8 mouse cellular contexts compared by ENCODE assay signal in genomic region chr7:127587196-127587595, GRCm38 (mm10). TPM values are rescaled to one million over a fixed set of nuclear protein-coding genes. Genes with fewer than 3 reads are reported as not detected.
DNase-seq lines count a peak whose midpoint lies in the region; ATAC-seq lines count a peak whose summit lies in the region.

No protein-coding gene starts in this region.

- H3K9ac ChIP-seq in kidney, embryonic 14.5 days (ENCODE audit: low read depth, low read length) = peak overlapping the region; percentile 60
- H3K9ac ChIP-seq in embryonic facial prominence, embryonic 11.5 days (replicated peaks; ENCODE audit: low read length) = no peak overlapping the region; the same call in 1 of the 2 replicates
- peak overlapping the region; percentile 49 for H3K9ac ChIP-seq in hindbrain, embryonic 16.5 days (ENCODE audit: low read depth, low read length)
- H3K9ac ChIP-seq in midbrain, embryonic 14.5 days (replicated peaks; ENCODE audit: low read length) = no peak overlapping the region

- no peak overlapping the region for H3K27ac ChIP-seq in kidney, embryonic 14.5 days (ENCODE audit: low read depth, low read length)
- H3K27ac ChIP-seq in embryonic facial prominence, embryonic 11.5 days (replicated peaks; ENCODE audit: low read depth, low read length) = no peak overlapping the region
- no peak overlapping the region for H3K27ac ChIP-seq in hindbrain, embryonic 16.5 days (ENCODE audit: low read depth, low read length)
- no peak overlapping the region for H3K27ac ChIP-seq in midbrain, embryonic 14.5 days (replicated peaks; ENCODE audit: low read depth, low read length)

- peak overlapping the region; percentile 76 for H3K4me3 ChIP-seq in kidney, embryonic 14.5 days (ENCODE audit: low read length)
- peak overlapping the region; percentile 86 for H3K4me3 ChIP-seq in embryonic facial prominence, embryonic 11.5 days (ENCODE audit: low read depth, low read length)
- peak overlapping the region; percentile 84 for H3K4me3 ChIP-seq in hindbrain, embryonic 16.5 days (ENCODE audit: low read length)
- H3K4me3 ChIP-seq in midbrain, embryonic 14.5 days (replicated peaks; ENCODE audit: low read depth, low read length) = peak overlapping the region; percentile 89; the same call in 1 of the 2 replicates

- 61% methylated on average over 5 of the region's 5 CpGs for WGBS in kidney, embryonic 14.5 days
- 81% methylated on average over 5 of the region's 5 CpGs for WGBS in embryonic facial prominence, embryonic 11.5 days
- WGBS in hindbrain, embryonic 16.5 days = 71% methylated on average over 5 of the region's 5 CpGs
- 82% methylated on average over 5 of the region's 5 CpGs for WGBS in midbrain, embryonic 14.5 days

- DNase-seq in kidney, postnatal 4 days = no peak
- no peak for DNase-seq in embryonic facial prominence, embryonic 11.5 days (ENCODE audit: low spot score)
- DNase-seq in midbrain, embryonic 14.5 days = no peak
- no peak for DNase-seq in retina, postnatal 1 day
- DNase-seq in cerebellum, adult 18-20 months = no peak

- no peak for ATAC-seq in kidney, embryonic 14.5 days (ENCODE audit: low FRiP score, low TSS enrichment)
- no peak for ATAC-seq in embryonic facial prominence, embryonic 11.5 days (replicated peaks; ENCODE audit: insufficient number of reproducible peaks, low FRiP score, low TSS enrichment, low read depth)
- ATAC-seq in hindbrain, embryonic 16.5 days = no peak
- no peak for ATAC-seq in midbrain, embryonic 14.5 days (ENCODE audit: low FRiP score, low TSS enrichment)
- ATAC-seq in frontal cortex, adult (ENCODE audit: low TSS enrichment) = no peak

- no peaks in the 10 kb centered on the region for H3K9me3 ChIP-seq in kidney, embryonic 14.5 days (ENCODE audit: control insufficient read depth, low read length)
- H3K9me3 ChIP-seq in embryonic facial prominence, embryonic 11.5 days (replicated peaks; ENCODE audit: control insufficient read depth, low read length) = no peaks in the 10 kb centered on the region
- no peaks in the 10 kb centered on the region for H3K9me3 ChIP-seq in hindbrain, embryonic 16.5 days (ENCODE audit: control insufficient read depth, low read length)
- no peaks in the 10 kb centered on the region for H3K9me3 ChIP-seq in midbrain, embryonic 14.5 days (ENCODE audit: control insufficient read depth, low read length)

- H3K4me2 ChIP-seq in kidney, embryonic 14.5 days (replicated peaks; ENCODE audit: low read depth, low read length) = peak overlapping the region; percentile 78
- peak overlapping the region; percentile 83 for H3K4me2 ChIP-seq in embryonic facial prominence, embryonic 11.5 days (ENCODE audit: low read depth, low read length)
- H3K4me2 ChIP-seq in hindbrain, embryonic 16.5 days (ENCODE audit: low read length) = peak overlapping the region; percentile 76
- peak overlapping the region; percentile 89 for H3K4me2 ChIP-seq in midbrain, embryonic 14.5 days (ENCODE audit: low read length)

- H3K4me1 ChIP-seq in kidney, embryonic 14.5 days (ENCODE audit: control insufficient read depth, insufficient read depth, low read length) = peaks cover 15% of the 10 kb centered on the region
- no peaks in the 10 kb centered on the region for H3K4me1 ChIP-seq in embryonic facial prominence, embryonic 11.5 days (ENCODE audit: control insufficient read depth, insufficient read depth, low read length)
- H3K4me1 ChIP-seq in hindbrain, embryonic 16.5 days (ENCODE audit: control insufficient read depth, insufficient read depth, low read depth, low read length) = peaks cover 13% of the 10 kb centered on the region
- H3K4me1 ChIP-seq in midbrain, embryonic 14.5 days (ENCODE audit: control insufficient read depth, insufficient read depth, low read length) = peaks cover 14% of the 10 kb centered on the region; the same call in 1 of the 2 replicates

- peaks cover 50% of the 10 kb centered on the region for H3K36me3 ChIP-seq in kidney, embryonic 14.5 days (ENCODE audit: control insufficient read depth, insufficient read depth, low read length)
- H3K36me3 ChIP-seq in embryonic facial prominence, embryonic 11.5 days (replicated peaks; ENCODE audit: control insufficient read depth, insufficient read depth, low read depth, low read length) = peaks cover 11% of the 10 kb centered on the region
- H3K36me3 ChIP-seq in hindbrain, embryonic 16.5 days (ENCODE audit: control insufficient read depth, insufficient read depth, low read length) = peaks cover 28% of the 10 kb centered on the region
- peaks cover 57% of the 10 kb centered on the region for H3K36me3 ChIP-seq in midbrain, embryonic 14.5 days (ENCODE audit: control insufficient read depth, insufficient read depth, low read length)

- H3K27me3 ChIP-seq in kidney, embryonic 14.5 days (ENCODE audit: control insufficient read depth, insufficient read depth, low read length) = no peaks in the 10 kb centered on the region
- H3K27me3 ChIP-seq in embryonic facial prominence, embryonic 11.5 days (ENCODE audit: control insufficient read depth, insufficient read depth, low read length) = no peaks in the 10 kb centered on the region
- H3K27me3 ChIP-seq in hindbrain, embryonic 16.5 days (replicated peaks; ENCODE audit: control insufficient read depth, insufficient read depth, low read length) = no peaks in the 10 kb centered on the region
- H3K27me3 ChIP-seq in midbrain, embryonic 14.5 days (ENCODE audit: control insufficient read depth, insufficient read depth, low read length) = no peaks in the 10 kb centered on the region

RNA-seq across cellular contexts. Expression of gene Ccdc189, which starts 1.2 kb away (rescaled TPM):
- polyA plus RNA-seq in kidney, embryonic 14.5 days (2014; fragmentation: Nextera tagmentation; extraction: Ambion mirVana) = 12.7 and 14.5 TPM in 2 replicates
- 13.6 and 14.1 TPM in 2 replicates for polyA plus RNA-seq in embryonic facial prominence, embryonic 11.5 days (2014; fragmentation: Nextera tagmentation; extraction: Ambion mirVana)
- 11.6 and 13.3 TPM in 2 replicates for polyA plus RNA-seq in hindbrain, embryonic 16.5 days (2015; fragmentation: Nextera tagmentation; extraction: Ambion mirVana)
- polyA plus RNA-seq in midbrain, embryonic 14.5 days (2014; fragmentation: Nextera tagmentation; extraction: Ambion mirVana) = 9.0 and 12.8 TPM in 2 replicates

RNA-seq across cellular contexts. Expression of gene Rnf40, which starts 1.4 kb away (rescaled TPM):
- polyA plus RNA-seq in kidney, embryonic 14.5 days (2014; fragmentation: Nextera tagmentation; extraction: Ambion mirVana) = 25.5 and 41.5 TPM in 2 replicates
- polyA plus RNA-seq in embryonic facial prominence, embryonic 11.5 days (2014; fragmentation: Nextera tagmentation; extraction: Ambion mirVana) = 31.7 and 31.8 TPM in 2 replicates
- polyA plus RNA-seq in hindbrain, embryonic 16.5 days (2015; fragmentation: Nextera tagmentation; extraction: Ambion mirVana) = 38.0 and 48.1 TPM in 2 replicates
- 40.7 and 45.0 TPM in 2 replicates for polyA plus RNA-seq in midbrain, embryonic 14.5 days (2014; fragmentation: Nextera tagmentation; extraction: Ambion mirVana)

RNA-seq across cellular contexts. Expression of gene Phkg2, which starts 14.1 kb away (rescaled TPM):
- polyA plus RNA-seq in kidney, embryonic 14.5 days (2014; fragmentation: Nextera tagmentation; extraction: Ambion mirVana) = 37.8 and 39.8 TPM in 2 replicates
- 42.9 and 45.8 TPM in 2 replicates for polyA plus RNA-seq in embryonic facial prominence, embryonic 11.5 days (2014; fragmentation: Nextera tagmentation; extraction: Ambion mirVana)
- polyA plus RNA-seq in hindbrain, embryonic 16.5 days (2015; fragmentation: Nextera tagmentation; extraction: Ambion mirVana) = 60.5 and 60.9 TPM in 2 replicates
- polyA plus RNA-seq in midbrain, embryonic 14.5 days (2014; fragmentation: Nextera tagmentation; extraction: Ambion mirVana) = 54.8 and 61.6 TPM in 2 replicates

RNA-seq across cellular contexts. Expression of gene Tmem265, which starts 26.0 kb away (rescaled TPM):
- polyA plus RNA-seq in kidney, embryonic 14.5 days (2014; fragmentation: Nextera tagmentation; extraction: Ambion mirVana) = 6.3 and 10.0 TPM in 2 replicates
- 4.8 and 5.7 TPM in 2 replicates for polyA plus RNA-seq in embryonic facial prominence, embryonic 11.5 days (2014; fragmentation: Nextera tagmentation; extraction: Ambion mirVana)
- 4.3 and 6.2 TPM in 2 replicates for polyA plus RNA-seq in hindbrain, embryonic 16.5 days (2015; fragmentation: Nextera tagmentation; extraction: Ambion mirVana)
- polyA plus RNA-seq in midbrain, embryonic 14.5 days (2014; fragmentation: Nextera tagmentation; extraction: Ambion mirVana) = 5.1 and 14.5 TPM in 2 replicates

RNA-seq across cellular contexts. Expression of gene Zfp629, which starts 28.4 kb away (rescaled TPM):
- polyA plus RNA-seq in kidney, embryonic 14.5 days (2014; fragmentation: Nextera tagmentation; extraction: Ambion mirVana) = 14.0 and 23.5 TPM in 2 replicates
- polyA plus RNA-seq in embryonic facial prominence, embryonic 11.5 days (2014; fragmentation: Nextera tagmentation; extraction: Ambion mirVana) = 27.3 and 27.5 TPM in 2 replicates
- polyA plus RNA-seq in hindbrain, embryonic 16.5 days (2015; fragmentation: Nextera tagmentation; extraction: Ambion mirVana) = 15.0 and 20.7 TPM in 2 replicates
- 22.4 and 31.6 TPM in 2 replicates for polyA plus RNA-seq in midbrain, embryonic 14.5 days (2014; fragmentation: Nextera tagmentation; extraction: Ambion mirVana)

Comparison
In these comparisons a context has a peak if more than half of its experiments do, and no peak if none do; other contexts are left out.
1. H3K9ac ChIP-seq: peak in kidney, embryonic 14.5 days (single experiment) and hindbrain, embryonic 16.5 days (single experiment); none in embryonic facial prominence, embryonic 11.5 days (single experiment) and midbrain, embryonic 14.5 days (single experiment).
2. Peak in every context shown above with its lines, with median percentiles within 50 percentile points of each other: H3K4me2 ChIP-seq and H3K4me3 ChIP-seq.